Mouse (Mus musculus): ENCODE data around the gene Tsc1.

The Tsc1 gene

DNA sequence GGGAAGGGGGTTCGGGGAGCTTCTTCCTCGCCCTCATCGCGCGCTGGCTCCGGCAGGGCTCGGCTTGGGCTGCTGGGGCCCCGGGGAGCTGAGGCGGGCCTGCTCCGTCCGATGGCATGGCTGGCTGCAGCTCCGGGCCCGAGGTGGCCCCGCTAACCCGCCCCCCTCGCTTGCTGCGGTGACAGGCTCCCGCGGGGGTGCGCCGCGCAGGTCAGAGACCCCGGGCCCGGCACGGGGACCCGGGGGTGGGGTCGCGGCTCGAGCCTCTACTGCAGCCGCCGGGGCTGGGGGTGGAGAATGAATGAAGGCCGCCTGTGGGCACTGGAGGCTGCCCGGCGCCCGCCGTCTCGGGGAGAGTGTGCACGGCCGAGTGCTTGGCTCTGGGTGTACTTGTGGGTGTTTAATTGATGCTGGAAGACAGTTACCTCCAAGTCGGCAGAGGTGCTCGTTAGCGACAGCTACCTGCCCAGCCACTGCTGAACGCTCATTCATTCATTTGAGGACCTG, 460 bp downstream of the Tsc1 start:
- peak in 1 of 2 experiments; percentile 26 for DNase-seq (ENCODE audit: low spot score in 2 of 2)

- no peak for DNase-seq (ENCODE audit: low spot score in 2 of 2)
Measured at GRCm38 (mm10) chr2:28643081-28643480, 2.1 kb downstream of the Tsc1 start.

DNA sequence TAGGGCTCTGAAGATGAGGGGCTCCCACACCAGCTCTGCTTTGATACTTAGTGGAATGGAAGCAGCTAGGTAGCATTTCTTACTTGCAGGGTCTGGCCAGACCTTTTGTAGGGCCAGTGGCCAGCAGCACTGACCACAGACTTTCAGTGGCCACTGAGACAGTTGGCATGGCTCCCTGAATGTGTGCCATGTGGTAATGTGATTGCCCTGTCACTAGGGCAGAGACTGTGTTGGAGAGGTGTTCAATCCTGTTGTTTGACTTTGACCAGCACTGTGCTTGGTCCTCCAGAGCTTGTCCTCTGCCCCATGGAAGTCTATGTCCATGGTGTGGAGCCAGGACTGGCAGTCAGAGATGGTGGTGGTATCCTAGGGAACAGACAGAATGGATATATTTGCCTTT, 9.5 kb downstream of the Tsc1 start:
- DNase-seq (ENCODE audit: low spot score in 2 of 2) = no peak

- no peak for DNase-seq (ENCODE audit: low spot score in 2 of 2)
Measured at GRCm38 (mm10) chr2:28653351-28653750, 12.3 kb downstream of the Tsc1 start.

GRCm38 (mm10) chr2:28654295-28654694, 13.3 kb downstream of the Tsc1 start:
- peak in 1 of 2 experiments; percentile 30 for DNase-seq (ENCODE audit: low spot score in 2 of 2)

- DNase-seq (ENCODE audit: low spot score in 2 of 2) = no peak
Measured at GRCm38 (mm10) chr2:28656216-28656615, 15.2 kb downstream of the Tsc1 start.

GRCm38 (mm10) chr2:28662891-28663290, 21.9 kb downstream of the Tsc1 start:
- DNase-seq (ENCODE audit: low spot score in 2 of 2) = no peak

DNA sequence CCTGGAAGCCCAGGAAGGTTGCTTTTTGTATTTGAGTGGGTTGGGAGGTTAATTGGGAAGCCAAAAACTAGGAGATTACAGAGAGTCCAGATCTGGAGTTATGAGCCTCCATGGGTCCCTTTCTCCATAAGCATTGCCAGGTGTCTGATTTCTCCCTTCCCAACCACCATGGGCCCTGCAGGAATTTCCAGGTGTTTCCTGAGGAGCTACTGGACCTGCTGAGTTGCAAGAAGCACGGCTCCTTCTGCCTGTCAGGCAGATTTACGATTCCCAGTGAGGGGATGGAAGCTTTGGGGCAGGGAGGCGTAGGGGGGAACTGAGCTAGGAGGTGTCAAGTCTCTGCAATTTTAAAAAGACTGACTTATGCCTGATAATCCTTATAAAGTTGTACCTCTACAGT, 24.8 kb downstream of the Tsc1 start:
- DNase-seq (ENCODE audit: low spot score in 2 of 2) = no peak

- no peak for DNase-seq (ENCODE audit: low spot score in 2 of 2)
Measured at GRCm38 (mm10) chr2:28671438-28671837, 30.4 kb downstream of the Tsc1 start.

DNA sequence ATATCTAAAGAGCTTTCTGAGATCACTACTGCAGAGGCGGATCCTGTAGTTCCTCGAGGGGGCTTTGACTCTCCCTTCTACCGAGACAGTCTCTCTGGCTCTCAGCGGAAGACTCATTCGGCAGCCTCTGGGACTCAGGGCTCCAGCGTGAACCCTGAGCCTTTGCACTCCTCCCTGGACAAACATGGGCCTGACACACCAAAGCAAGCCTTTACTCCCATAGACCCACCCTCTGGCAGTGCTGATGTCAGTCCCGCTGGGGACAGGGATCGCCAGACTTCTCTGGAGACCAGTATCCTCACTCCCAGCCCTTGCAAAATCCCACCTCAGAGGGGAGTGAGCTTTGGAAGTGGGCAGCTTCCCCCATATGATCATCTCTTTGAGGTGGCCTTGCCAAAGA, 35.0 kb downstream of the Tsc1 start:
- DNase-seq (ENCODE audit: low spot score in 2 of 2) = no peak

DNA sequence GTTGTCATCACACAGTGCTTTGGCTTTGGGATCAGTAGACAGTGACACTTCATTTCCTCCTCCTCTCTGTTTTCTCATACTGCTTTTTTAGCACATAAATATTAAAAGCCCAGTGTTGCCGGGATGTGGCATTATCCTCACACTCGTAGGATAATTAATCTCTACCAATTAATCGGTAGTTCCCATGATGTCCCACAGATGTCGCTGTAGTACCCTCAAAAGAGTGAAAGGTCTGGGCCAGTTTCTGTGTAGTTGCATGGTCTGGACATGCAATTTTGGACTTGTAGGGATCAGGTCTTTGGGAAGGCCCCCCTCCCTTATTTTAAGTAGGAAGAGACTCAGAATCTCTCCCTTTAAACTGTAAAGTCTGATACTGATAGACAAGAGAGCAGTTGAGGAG, 39.7 kb downstream of the Tsc1 start:
- peak; percentile 17 to 33 for DNase-seq (ENCODE audit: low spot score in 2 of 2)

DNA sequence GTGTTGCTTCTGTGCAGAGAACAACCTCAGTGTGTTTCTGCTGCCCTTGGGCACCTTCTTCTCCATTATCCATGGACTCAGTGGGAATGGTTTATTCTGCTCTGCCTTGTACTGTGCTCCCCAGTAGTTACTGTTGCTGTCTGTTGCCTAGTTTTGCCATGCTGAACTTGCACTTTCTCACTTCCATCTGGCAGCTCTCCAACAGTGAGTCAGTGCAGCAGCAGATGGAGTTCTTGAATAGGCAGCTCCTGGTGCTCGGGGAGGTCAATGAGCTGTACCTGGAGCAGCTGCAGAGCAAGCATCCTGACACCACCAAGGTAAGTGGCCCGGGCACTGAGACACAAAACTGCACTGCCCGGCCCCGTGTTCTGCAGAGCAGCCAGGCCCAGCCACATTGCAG, 40.7 kb downstream of the Tsc1 start:
- no peak for DNase-seq (ENCODE audit: low spot score in 2 of 2)

DNA sequence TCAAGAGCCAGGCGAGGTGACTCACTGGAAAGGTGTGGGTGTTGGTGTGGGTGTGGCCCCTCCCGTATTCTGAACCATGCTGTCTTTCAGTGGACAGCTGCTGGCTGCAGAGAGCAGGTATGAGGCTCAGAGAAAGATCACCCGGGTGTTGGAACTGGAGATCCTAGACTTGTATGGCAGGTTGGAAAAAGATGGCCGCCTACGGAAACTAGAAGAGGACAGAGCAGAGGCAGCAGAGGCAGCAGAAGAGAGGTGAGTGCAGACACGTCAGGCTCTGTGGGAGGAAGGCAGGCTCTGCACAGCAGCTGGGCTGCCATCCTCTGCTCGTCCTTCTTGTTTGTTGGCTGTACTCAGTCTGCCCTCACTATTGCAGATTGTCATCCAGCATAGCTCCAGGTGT, 44.9 kb downstream of the Tsc1 start:
- DNase-seq (ENCODE audit: low spot score in 2 of 2) = no peak

DNA sequence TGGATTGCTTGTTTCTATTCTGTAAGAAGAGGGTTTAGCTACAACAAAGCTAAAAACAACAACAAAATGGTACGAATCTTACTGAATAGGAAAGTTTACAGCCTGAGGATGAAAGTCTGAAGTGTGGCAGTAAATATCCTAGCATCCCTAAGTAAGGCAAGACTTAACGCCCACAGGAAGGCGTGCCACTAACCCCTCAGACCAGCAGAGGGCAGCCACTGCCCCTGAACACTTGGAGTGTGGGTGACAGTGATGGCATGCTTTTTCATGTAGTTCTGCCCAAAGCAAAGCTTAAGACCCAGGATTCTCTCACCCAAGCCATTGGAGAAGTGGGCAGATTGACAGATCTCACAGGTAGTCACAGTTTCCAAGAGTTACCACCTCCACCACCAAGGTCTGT, 47.4 kb downstream of the Tsc1 start:
- DNase-seq (ENCODE audit: low spot score in 2 of 2) = peak; percentile 23 to 28

DNA sequence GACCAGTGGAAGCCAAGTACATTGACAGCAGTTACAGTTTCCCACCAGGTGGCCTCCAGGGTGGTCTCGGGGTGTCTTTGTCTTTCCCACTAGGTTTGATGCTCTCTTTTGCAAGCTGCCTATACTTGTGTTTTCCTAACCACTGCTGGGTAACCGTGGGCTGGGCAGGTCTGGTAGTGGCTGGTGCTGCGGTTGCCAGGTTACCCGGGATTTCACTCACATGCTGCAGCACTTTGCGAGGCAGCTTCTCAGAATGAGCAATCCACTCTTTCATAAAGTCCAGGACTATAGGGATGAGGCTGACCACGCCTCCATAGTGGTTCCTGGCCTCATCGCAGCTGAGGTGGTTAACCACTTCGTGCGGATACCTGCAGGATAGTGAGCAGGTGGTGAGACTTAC, 51.7 kb downstream of the Tsc1 start:
- no peak for DNase-seq (ENCODE audit: low spot score in 2 of 2)

- peak; percentile 12 to 16 for DNase-seq (ENCODE audit: low spot score in 2 of 2)
Measured at GRCm38 (mm10) chr2:28698566-28698965, 57.5 kb downstream of the Tsc1 start.

DNA sequence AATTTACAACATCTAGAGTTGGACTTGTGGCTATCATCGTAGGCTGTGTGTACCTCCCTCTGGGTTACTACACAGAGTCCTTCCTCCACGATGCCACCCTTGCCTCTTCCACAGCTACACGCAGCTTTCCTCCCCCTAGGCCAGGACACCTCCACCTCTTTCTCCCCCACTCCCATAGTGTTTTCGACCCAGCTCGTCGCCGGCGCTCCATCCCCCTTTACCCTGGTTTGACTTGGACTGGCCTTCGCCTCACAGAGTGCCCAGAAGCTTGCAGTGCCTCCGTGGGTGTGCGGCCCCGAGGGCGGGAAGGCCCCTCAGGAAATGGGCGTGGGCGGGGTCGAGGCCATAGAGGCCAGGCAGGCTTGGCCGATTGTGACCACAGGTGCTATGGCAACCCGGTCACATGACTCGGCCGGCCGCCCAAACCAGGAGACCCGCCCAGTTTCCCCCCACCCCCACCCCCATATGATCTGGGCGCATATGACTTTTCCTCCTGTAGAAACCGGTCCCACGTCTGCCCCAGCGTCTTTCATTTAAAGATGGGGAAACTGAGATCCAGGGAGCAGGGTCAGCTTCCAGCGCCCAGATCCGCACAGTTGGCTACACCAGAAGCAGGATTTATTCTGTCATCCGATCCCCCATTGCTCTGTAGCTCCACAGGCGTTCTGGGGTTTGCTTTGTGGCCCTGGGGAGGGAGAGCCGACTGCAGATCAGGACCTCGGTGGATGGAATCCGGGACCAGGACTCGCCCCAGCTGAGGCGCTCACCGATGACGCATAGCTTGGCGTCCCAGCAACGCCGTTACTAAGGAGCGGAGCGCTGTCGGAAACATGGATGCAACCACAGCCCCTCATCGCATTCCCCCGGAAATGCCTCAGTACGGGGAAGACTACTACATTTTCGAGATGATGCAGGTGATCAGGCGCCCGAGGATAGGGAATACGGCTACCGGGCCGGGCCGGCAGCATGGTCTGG, 58.6 kb downstream of the Tsc1 start, which contains the start of the genes Spaca9 and Ak8:
Spaca9 (minus strand) TSS at position 367 of the 975 bp plus-strand sequence.
Ak8 (plus strand) TSS at position 804 of the 975 bp plus-strand sequence.
- peak; percentile 76 to 84 for DNase-seq (ENCODE audit: low spot score in 2 of 2)

- DNase-seq (ENCODE audit: low spot score in 2 of 2) = no peak
Measured at GRCm38 (mm10) chr2:28701646-28702262, 60.7 kb downstream of the Tsc1 start.

DNA sequence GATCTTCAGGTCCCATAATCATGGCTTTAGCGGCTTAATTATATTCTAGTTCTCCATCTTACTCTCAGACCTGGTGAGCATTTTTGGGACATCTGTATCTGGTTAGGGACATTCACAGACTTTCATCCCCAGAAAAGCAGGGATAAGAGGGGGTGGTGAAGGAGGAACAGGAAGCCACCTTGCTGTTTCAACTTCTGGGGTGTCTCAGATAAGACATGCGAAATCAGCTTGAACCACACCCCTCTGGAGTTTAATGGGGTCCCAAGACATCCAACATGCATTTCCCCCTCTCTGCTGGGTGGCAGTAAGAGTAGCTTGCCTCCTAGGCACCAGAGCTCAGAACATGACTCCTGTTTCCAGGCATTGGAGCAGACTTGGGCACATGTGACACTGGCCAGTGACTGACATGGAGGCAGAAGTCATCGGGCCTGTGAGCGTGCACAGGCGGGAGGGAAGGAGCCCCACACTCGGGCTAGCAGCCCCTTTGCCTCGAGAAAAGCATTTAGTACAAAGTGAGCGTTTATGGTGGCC, 65.1 kb downstream of the Tsc1 start:
- no peak for DNase-seq (ENCODE audit: low spot score in 2 of 2)

GRCm38 (mm10) chr2:28706787-28707186, 65.8 kb downstream of the Tsc1 start:
- no peak for DNase-seq (ENCODE audit: low spot score in 2 of 2)

GRCm38 (mm10) chr2:28713036-28713435, 72.0 kb downstream of the Tsc1 start:
- no peak for DNase-seq (ENCODE audit: low spot score in 2 of 2)

DNA sequence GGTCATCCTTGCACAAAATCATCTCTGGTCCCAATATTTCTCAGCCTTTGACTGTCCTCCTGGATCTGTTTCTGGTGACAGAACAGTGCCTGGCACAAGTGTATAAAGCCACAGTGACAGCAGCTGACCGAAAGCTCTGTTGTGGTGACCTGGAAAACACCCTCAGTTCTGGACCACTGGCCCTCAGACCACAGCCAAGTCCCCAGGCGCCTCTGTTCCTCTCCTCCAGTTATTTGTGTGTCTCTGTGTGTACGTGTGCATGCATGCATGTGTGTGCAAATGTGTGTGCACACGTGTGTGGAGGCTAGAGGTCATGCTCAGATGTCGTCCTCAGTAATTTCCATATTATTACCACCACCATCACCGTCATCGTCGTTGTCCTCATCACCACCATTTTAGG, 81.4 kb downstream of the Tsc1 start:
- no peak for DNase-seq (ENCODE audit: low spot score in 2 of 2)
